Mouse (Mus musculus): ENCODE measurements around the gene Fam169b. TPM values are rescaled to one million over a fixed set of nuclear protein-coding genes. Genes with fewer than 3 reads are reported as not detected.

The Fam169b gene
- total RNA-seq (2021) = under 1 TPM; 0.29 to 0.51 TPM
- long read RNA-seq, experiment 1 = 0 reads
- long read RNA-seq, experiment 2 = 0 reads

DNA sequence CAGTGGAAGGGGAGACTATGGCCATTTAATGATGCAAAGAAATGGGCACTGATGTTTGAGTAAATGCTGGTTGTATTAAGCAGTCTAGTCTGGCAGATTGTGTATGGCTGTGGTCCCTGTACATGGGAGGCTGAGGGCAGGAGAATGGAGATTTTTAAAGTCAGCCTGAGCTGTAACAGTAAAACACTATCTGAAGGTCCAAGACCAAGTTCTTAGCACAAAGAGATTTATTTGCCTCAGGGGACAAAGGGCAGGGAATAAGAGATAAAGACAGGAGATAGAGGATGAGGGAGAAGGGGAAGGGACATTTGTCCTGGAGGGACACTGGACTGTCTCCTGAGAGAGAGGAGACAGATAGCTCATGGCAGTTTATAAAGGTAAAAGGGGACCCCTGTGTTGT lies at the start of gene Fam169b:
TSS of gene Fam169b (plus strand) at position 325 of the 400 bp plus-strand sequence.
- intact Hi-C loops (cut with DNase I; ENCODE audit: low total_unique reads) = no loop called here
- no peak for DNase-seq

DNA sequence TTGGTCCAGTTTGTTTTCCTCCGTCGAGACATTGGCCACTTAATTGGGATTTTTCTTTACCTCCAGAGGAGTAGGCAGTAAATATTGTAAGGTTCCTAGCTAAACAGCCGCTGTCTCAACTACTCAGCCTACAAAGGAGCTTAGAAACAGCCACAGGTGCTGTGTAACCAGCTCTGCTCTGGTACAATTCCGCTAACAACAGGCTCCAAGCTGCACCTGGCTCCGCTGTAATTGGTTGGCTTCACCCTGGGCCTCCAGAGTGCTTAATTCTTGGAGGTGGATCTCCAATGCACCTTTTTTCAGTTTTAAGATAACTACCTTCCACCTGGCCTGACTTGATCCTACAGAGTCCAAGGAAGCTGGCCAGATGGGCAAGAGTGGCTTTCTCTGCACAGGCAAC lies 49.6 kb upstream of the Fam169b start:
- no peak for DNase-seq
- intact Hi-C loops (cut with DNase I; ENCODE audit: low total_unique reads) = no loop called here

DNA sequence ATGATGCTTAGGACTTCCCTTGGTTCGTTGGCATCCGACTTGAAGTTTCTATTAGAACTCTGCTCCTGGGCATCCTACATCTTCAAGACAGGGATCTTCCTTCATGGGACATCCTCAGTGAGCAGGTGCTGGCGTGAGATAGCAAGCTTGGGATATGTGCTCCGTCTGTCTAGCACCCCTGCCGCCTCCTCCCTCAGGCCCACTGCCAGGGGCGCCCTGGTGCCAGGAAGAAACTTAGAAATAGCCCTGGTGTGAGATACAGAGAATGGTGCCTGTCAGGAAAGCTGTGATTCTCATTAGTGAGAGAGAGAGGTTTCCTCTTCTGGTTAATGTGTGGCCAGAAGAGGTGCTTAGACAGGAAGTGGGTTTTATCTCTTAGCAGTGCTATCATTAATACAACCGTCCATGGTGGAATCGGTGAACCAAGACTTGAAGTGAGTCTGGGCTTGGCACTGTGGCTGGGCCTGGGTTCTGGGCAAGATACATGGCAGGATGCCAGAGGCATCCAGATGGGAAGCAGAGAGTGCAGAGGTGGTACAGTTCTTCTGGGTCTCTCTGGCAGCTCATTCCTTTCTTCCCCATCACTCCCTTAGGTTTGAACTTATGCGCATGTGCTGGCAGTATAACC lies 48.1 kb upstream of the Fam169b start:
- DNase-seq = no peak
- intact Hi-C loops (cut with DNase I; ENCODE audit: low total_unique reads) = loop anchor here (5.0 kb wide), 1 partner anchor 37 kb away; the partner anchor contains the start of gene Pgpep1l

DNA sequence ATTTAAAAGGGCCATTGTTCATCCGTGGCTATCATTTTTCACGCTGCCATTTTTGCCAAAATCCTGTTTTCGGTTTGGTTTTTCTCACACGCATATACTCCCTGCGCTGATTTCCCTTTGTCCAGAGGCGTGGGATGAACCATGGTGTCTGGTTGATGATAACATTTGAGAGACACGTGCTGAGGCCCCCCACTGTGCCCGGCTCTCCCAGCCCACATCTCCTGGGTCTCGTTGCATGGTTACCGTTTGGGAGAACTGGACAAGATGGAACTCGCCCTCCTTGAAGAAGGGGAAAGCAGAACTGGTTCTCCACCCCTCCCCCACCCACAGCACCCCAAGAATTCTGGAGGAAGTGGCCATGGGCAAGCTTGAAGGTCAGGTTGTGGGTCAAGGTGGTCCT lies 46.6 kb upstream of the Fam169b start:
- intact Hi-C loops (cut with DNase I; ENCODE audit: low total_unique reads) = loop anchor here (5.0 kb wide), 1 partner anchor 35 kb away; the partner anchor contains the start of gene Pgpep1l
- DNase-seq = no peak

DNA sequence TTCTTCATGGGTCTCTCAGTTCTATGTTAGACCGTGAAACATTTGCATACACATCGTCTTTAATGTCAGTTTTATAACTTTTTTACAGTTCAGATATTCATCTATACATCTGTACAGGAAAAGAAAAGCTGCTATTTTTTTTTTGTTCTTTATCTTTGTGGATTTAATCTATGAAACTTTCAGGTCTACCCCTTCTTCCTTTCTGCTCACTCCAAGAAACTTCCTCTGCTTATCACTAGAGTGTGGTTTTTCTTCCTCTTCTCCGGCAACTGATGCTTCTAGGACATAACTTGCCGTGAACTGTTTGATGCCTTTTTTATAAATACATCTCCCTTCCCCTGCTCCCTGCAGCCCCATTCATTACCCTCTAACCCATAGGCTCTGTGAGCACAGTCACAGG lies 46.0 kb upstream of the Fam169b start:
- intact Hi-C loops (cut with DNase I; ENCODE audit: low total_unique reads) = loop anchor here (5.0 kb wide), 1 partner anchor 35 kb away; the partner anchor contains the start of gene Pgpep1l
- DNase-seq = no peak

DNA sequence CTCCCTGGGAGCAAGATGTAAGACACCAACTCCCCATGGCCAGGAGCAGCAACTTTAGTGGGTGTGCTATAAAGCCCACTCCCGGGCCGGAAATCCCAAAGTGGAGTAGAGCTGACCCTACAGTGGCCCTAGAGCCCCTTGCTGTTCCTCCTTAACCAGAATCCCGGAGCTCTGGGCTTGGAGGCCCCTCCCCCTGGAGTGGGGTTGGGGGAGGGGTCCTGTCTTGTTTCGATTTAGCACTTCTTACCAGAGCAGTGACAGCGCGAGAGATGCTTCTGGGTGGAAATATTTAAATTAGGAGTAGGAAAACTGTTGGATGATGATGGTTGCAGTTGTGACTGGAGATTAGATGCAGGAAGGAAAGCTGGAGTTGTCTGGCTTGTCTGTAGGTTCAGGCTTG lies 45.1 kb upstream of the Fam169b start:
- intact Hi-C loops (cut with DNase I; ENCODE audit: low total_unique reads) = loop anchor here (5.0 kb wide), 1 partner anchor 34 kb away; the partner anchor contains the start of gene Pgpep1l

DNA sequence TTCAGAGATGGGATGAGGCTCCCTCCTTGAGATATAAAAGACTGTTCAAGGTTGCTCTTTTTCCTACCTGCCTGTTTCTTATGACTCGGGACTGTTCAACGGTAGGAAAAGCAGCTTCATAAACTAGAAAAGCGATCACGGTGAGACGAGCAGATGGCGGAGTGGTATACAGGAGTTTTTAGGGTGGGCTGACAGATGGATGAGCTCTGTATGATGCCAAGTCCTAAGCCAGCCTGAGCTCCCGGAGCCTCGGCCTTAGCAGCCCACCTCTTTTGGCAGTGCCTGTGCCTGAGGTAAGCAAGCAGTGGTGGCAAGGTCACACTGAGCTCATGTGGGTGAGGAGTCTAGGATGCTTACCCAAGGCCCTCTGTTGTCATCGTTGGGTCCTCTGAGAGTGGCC lies 42.8 kb upstream of the Fam169b start:
- no peak for DNase-seq
- intact Hi-C loops (cut with DNase I; ENCODE audit: low total_unique reads) = no loop called here

More for the DNA sequence above, 45.1 kb upstream of the Fam169b start:
- no peak for DNase-seq

DNA sequence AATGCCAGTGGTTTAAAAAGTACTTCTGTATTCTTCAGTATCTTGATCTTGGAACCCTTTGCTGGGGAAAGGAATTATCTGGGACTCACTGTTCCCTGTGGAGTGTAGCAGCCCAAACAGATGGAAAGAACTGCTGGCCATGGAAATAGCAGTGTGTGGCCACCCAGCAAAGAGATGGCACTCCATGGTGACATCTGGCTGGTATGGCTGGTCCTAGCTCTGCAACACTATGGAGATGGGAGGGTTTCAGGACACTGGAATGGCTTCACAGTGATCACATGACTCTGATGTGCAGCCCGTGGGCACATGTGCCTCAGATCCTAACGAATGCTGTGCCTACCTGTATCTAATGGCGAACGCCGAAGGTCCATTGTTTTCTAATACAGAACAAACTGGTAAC lies 41.1 kb upstream of the Fam169b start:
- intact Hi-C loops (cut with DNase I; ENCODE audit: low total_unique reads) = no loop called here
- no peak for DNase-seq

DNA sequence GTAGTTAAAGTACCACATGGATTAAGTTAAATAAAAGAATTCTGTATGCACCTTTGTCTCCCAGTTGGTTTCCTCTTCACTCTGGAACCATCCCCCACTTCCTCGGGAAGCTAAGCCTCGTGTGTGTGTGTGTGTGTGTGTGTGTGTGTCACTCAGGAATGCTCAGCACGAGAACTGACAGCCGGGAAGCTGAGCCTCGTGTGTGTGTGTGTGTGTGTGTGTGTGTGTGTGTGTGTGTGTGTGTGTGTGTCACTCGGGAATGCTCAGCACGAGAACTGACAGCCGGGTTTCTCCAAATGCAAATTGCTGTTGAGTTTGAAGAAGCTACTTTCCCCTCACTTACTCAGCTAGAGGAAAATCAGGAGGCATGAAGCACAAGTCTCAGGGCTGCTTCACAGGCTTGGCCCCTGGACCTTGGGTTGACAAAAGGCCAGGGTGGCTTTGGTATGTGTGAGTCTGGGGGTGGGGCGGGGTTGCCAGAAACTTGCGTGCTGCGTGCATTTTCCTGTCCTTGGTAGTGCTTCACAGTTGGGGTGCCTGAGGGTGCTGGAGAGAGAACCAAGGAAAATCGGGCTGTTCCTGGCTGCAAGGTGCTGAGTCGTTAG lies 39.9 kb upstream of the Fam169b start:
- intact Hi-C loops (cut with DNase I; ENCODE audit: low total_unique reads) = no loop called here
- DNase-seq = peak; percentile 35

DNA sequence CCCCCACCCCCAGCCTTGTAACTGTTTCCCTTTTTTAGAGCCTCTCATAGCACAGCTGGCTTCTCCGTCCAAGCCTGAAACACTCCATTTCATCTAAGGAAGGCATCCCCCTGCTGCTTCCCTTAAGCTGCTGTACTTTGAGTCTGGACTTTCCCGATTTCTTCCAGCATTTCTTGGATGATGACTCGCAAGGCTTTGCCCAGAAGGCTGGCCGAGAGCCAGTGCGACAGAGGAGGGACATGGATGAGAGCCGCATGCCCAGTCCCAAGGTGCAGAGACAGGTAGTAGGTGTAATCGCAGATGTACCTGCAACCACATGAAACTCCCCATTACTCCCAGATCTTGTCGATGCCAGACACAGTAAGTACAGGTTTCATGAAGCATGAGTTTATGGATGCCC lies 36.8 kb upstream of the Fam169b start:
- DNase-seq = no peak
- intact Hi-C loops (cut with DNase I; ENCODE audit: low total_unique reads) = no loop called here

DNA sequence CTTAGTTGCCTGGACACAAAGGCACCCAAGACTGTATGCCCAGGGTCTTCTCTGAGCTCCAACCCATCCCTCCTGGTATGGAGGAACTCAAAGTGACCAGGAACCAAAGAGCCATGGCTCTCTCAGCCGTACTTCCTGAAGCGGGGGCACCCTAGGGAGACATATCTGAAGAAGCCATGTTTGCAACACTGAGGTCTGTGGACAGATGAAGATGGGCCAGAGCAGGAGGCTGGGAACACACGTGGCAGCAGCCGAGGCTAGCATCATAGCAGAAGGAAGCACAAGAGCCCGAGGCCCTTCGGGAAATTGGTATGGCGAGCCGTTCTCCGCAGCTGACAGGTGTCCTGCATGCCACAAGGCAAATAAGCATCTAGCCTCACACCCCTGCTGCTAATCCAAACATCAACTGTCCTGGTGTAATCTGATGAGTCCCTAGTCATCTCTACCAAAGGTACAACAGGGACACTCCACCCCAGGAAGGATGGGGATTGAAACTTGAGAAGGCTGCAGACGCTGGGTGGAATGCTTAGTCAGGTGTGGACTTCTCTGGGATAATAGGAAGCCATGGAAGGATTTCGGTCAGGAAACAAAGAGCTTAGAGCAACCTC lies 34.3 kb upstream of the Fam169b start:
- intact Hi-C loops (cut with DNase I; ENCODE audit: low total_unique reads) = no loop called here

DNA sequence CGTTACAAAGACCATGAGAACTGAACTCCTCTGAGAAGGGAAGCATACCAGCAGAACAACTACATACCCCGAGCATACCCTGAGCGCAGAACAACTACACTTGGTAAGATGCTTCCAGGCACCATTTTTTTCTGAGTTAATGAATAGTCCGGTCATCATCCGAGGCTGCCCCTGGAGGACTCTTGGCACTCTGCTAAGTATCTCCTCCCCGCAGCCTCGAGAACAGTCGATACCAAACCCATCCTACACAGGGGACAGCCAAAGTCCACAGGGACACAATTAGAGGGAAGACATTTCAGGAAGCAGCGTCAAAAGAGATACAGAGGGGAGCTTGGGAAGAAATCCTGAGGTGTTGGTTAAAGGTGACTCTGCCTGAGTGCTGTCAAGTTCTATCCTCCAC lies 32.4 kb upstream of the Fam169b start:
- intact Hi-C loops (cut with DNase I; ENCODE audit: low total_unique reads) = no loop called here
- no peak for DNase-seq

More for the DNA sequence above, 34.3 kb upstream of the Fam169b start:
- no peak for DNase-seq

DNA sequence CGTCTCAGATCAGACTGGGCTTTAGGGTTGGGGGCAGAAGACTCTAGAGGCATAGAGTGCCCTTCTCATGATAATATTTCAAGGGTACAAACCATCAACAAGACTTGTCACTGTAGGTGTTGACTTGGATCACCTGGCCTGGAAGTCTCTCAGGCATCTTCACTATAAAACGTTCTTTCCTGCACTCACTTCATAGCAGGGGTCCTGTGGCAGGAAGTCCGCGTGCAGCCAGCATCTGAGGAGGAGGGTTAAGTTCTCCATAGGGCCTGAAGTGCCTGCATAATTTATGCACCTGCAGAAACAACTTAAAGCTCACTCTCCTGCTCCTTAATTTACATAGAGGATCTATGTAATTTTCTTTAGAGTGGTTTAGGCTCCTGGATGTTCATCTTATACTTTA lies 28.0 kb upstream of the Fam169b start:
- no peak for DNase-seq
- intact Hi-C loops (cut with DNase I; ENCODE audit: low total_unique reads) = no loop called here

DNA sequence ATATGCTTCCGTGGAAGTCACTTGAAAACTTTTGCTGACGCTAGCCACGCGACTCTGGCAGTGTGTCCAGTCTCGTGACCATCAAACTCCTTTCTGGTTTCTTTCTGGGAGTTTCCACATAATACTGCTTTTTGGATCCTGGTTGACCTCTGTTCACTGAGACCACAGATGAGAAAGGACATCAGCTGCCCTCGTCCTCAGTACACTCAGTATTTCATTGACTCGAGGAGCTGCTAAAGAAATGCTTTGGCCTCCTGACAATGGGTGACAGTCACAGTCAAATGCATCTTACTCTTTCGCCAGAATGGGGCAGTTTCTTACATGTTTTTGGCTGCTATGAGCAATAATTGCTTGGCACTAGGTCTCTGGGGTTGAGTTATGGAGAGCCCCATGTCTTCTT lies 27.4 kb upstream of the Fam169b start:
- intact Hi-C loops (cut with DNase I; ENCODE audit: low total_unique reads) = no loop called here
- DNase-seq = no peak

DNA sequence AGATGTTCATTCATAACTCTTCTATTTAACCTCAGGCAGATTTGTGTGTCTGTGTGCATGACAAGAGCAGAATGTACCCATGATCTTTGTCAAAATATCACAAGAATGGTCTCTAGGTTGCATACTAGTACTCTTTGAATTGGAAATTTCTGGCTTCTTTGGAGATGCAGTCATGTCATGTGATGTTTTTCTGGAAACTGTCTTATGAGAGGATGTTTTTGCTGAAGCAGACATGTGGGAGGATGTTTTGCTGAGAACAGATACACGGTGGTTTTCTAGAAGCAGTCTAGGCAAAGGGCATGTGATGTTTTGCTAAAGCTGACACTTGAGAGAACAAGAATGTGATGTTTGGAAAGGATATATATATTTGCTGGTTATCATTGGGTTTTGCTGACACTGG lies 23.2 kb upstream of the Fam169b start:
- intact Hi-C loops (cut with DNase I; ENCODE audit: low total_unique reads) = no loop called here
- no peak for DNase-seq

DNA sequence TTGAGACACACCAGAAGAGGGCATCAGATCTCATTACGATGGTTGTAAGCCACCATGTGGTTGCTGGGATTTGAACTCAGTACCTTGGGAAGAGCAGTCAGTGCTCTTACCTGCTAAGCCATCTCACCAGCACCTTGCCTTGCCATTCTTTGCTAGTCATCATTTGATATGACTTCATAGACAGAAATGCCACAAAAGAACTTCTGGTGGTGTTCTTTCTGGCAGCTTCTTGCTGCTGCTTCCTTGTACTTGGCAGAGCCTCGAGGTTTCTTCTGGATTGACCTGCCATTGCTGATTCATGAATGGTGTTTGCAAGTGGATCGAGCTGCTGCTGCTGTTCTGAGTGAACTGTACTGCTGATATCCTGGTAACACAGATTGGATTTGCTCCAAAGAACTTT lies 22.7 kb upstream of the Fam169b start:
- DNase-seq = no peak
- intact Hi-C loops (cut with DNase I; ENCODE audit: low total_unique reads) = no loop called here

DNA sequence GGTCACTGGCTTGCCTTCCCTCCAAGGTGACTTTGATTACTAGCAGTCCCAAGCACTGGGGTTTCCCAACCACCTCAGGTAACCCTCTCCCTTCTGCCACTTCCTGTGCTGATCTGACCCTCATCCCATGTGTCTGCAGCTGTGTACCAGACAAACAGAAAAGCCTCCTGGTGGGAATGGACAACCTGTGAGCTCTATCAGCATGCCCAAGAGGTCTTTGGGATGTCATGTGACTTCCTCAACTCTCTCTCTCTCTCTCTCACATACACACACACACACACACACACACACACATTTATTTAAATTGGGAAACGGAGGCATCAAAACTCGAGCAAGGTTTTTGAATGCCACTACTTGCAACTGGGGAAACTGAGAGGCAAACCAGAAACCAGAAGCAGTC lies 15.9 kb upstream of the Fam169b start:
- DNase-seq = no peak
- intact Hi-C loops (cut with DNase I; ENCODE audit: low total_unique reads) = no loop called here

DNA sequence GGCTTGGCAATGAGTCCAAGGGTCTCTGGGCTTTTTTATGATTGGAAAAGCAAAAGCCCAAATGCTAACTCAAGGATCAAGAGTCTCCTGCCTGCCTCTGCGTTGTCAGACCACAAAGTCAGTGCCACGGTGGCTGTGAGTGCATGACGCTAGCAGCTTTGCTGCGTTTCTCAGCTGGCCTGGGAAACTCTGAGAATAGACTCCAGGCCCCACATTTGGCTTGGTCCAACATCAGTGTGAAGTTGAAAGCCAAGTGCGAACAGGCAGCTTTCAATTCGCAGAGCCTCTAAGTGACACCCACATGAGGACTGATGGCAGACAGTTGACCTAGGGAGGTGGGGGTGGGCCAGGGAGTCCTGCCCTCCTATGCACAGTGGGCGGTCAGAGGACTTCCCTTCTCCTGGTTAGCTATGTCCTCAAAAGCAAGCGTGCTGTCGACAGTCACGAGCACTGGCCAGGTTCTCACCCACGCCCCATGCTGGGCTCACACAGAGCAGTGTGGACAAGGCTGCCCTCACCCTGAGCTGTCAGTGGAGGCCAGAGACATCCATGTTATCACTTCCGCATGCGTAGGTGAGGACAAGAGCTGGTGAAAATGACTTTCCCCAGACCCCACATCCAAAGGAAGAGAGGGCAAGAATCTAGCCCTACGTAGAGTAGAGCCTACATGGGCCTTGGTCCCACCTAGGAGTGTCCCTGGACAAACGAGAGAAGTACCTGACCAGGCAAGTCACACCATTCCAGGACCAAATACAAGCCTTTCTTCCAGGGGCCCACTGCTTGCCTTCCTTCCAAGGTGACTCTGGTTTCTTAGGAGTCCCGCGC lies 15.1 kb upstream of the Fam169b start:
- intact Hi-C loops (cut with DNase I; ENCODE audit: low total_unique reads) = no loop called here
- DNase-seq = no peak

DNA sequence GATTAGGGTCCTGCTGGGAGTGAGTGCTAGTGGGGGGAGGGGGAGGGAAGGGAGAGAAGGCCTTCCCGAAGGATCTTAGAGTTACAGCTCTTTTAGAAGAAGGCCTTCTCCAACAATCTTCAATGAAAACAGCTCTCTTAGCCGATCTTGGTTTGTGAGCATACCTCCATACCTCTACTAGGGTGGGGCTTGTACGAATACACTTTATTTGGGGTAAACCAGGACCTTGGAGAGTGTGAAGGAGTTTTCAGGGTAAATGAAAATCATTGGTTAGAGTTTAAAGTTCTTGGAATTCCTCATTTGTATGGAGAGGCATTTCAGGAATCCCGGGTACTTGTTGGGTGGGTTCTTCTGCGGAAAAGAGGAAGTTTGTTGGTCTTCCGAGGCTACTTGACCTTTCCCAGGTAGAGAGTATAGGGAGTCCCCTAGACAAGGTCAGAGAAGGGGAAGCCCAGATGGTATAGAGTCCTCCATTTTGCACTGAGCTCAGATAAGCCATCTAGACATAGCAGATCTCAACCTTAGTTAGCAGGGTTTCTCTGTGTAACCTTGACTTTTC lies 14.0 kb upstream of the Fam169b start:
- intact Hi-C loops (cut with DNase I; ENCODE audit: low total_unique reads) = loop anchor here (5.0 kb wide), 1 partner anchor 32 kb away; no protein-coding TSS in a partner anchor
- no peak for DNase-seq

Data from gastrocnemius, postnatal 14 days (tissue).